Mouse (Mus musculus) liver, embryonic 18 days (tissue): ENCODE data around the gene Gm9999. TPM values are rescaled to one million over a fixed set of nuclear protein-coding genes. Genes with fewer than 3 reads are reported as not detected.

Experiments
- polyA plus RNA-seq: library from polyadenylated mRNA; depleted of rRNA; stranded (reverse); fragments of >200 nt; gene quantifications from 2 replicates; pipeline ENCODE4 v1.2.3, GENCODE M21; 2012; rRNA removed

Gm9999 gene
- not detected in 2 replicates for polyA plus RNA-seq

GRCm38 (mm10) chr7:46983280-46983679 is at the start of gene Gm9999:
Gene Gm9999 (plus strand): TSS chr7:46983580.

GRCm38 (mm10) chr7:46957831-46958691 is 25.3 kb upstream of the Gm9999 start, which contains the start of gene Uevld:
Gene Uevld (minus strand): TSS chr7:46958527.

GRCm38 (mm10) chr7:47008168-47008993 is 25.0 kb downstream of the Gm9999 start, which contains the start of gene Spty2d1:
Gene Spty2d1 (minus strand): TSS chr7:47008411.

Other genes starting within 250 kb of the Gm9999 start
- 0.08 TPM in 1 of 2 replicates, not detected in the other for gene Saa1, start 240.6 kb upstream of the Gm9999 start, polyA plus RNA-seq
- gene Saa2, start 231.8 kb upstream of the Gm9999 start, polyA plus RNA-seq, result not detected in 2 replicates
- gene Hps5, start 187.5 kb upstream of the Gm9999 start, polyA plus RNA-seq, result 6.6 and 7.7 TPM in 2 replicates
- 10.5 and 10.9 TPM in 2 replicates for gene Gtf2h1, start 187.5 kb upstream of the Gm9999 start, polyA plus RNA-seq
- gene Ldha, start 142.1 kb upstream of the Gm9999 start, polyA plus RNA-seq, result 1,205 and 1,366 TPM in 2 replicates
- 0.14 and 0.27 TPM in 2 replicates for gene Ldhc, start 122.4 kb upstream of the Gm9999 start, polyA plus RNA-seq
- gene Tsg101, start 63.6 kb upstream of the Gm9999 start, polyA plus RNA-seq, result 19.0 and 20.1 TPM in 2 replicates
- 3.6 and 4.1 TPM in 2 replicates for gene Uevld, start 25.1 kb upstream of the Gm9999 start, polyA plus RNA-seq
- 4.8 and 5.1 TPM in 2 replicates for gene Spty2d1, start 24.8 kb downstream of the Gm9999 start, polyA plus RNA-seq
- 13.4 and 14.7 TPM in 2 replicates for gene Tmem86a, start 67.0 kb downstream of the Gm9999 start, polyA plus RNA-seq
- gene Ptpn5, start 150.1 kb downstream of the Gm9999 start, polyA plus RNA-seq, result 0.01 and 0.03 TPM in 2 replicates
- not detected in 2 replicates for gene Mrgpra6, start 221.3 kb downstream of the Gm9999 start, polyA plus RNA-seq